Mouse (Mus musculus) G1E (cell line): ENCODE measurements around the gene Irak2. TPM values are rescaled to one million over a fixed set of nuclear protein-coding genes. Genes with fewer than 3 reads are reported as not detected.

Source experiments
- ATAC-seq: 2 replicates; pipeline ENCODE4 v1.8.0; 2016; ENCODE audit warnings: mild to moderate bottlenecking; ENCODE audit not compliant: insufficient number of reproducible peaks, poor library complexity, low FRiP score, severe bottlenecking; ENCODE audit errors: extremely low read depth
- DNase-seq: peaks from one replicate; pipeline ENCODE4 v3.0.0; 2012; ENCODE audit warnings: low spot score
- H3K27me3 ChIP-seq: 2 replicates; pipeline ENCODE4 v1.6.1; 2012; ENCODE audit warnings: mild to moderate bottlenecking, low read length, inconsistent platforms; ENCODE audit not compliant: insufficient read depth
- H3K36me3 ChIP-seq: replicated peaks from 2 replicates; pipeline ENCODE3; 2012; ENCODE audit warnings: mild to moderate bottlenecking, inconsistent platforms
- H3K4me1 ChIP-seq: 2 replicates; pipeline ENCODE4 v1.6.1; 2012; ENCODE audit warnings: low read depth, low read length, inconsistent platforms, mixed read lengths; ENCODE audit not compliant: insufficient read depth
- H3K4me3 ChIP-seq: 2 replicates; pipeline ENCODE4 v1.5.1; 2012; ENCODE audit warnings: low read depth, mild to moderate bottlenecking, inconsistent platforms, low read length, moderate library complexity, mixed read lengths
- H3K9me3 ChIP-seq: replicated peaks from 2 replicates; pipeline ENCODE4 v1.6.1; 2012; ENCODE audit warnings: inconsistent platforms
- CTCF ChIP-seq: IDR thresholded peaks from 2 replicates; pipeline ENCODE4 v1.5.1; 2012; ENCODE audit warnings: low read depth, low read length, inconsistent platforms, mixed read lengths
- GATA1 ChIP-seq: IDR thresholded peaks from 2 replicates; pipeline ENCODE4 v1.6.1; 2012; ENCODE audit warnings: borderline replicate concordance, low read length, inconsistent platforms, mixed read lengths
- GATA2 ChIP-seq: IDR thresholded peaks from 2 replicates; pipeline ENCODE4 v1.6.1; 2012; ENCODE audit warnings: low read depth, low read length, inconsistent platforms, borderline replicate concordance
- POLR2AphosphoS5 ChIP-seq: IDR thresholded peaks from 2 replicates; pipeline ENCODE4 v1.6.1; 2012; ENCODE audit warnings: low read depth, low read length, inconsistent platforms; ENCODE audit not compliant: insufficient replicate concordance
- TAL1 ChIP-seq: conservative IDR thresholded peaks from 2 replicates; pipeline ENCODE4 v1.6.1; 2012; ENCODE audit warnings: low read depth, low read length, inconsistent platforms, mixed read lengths
- polyA plus RNA-seq: library from polyadenylated mRNA; stranded (reverse); fragments of >175 nt; gene quantifications from 2 replicates; pipeline ENCODE4 v1.2.3, GENCODE M21; 2012
- total RNA-seq, 2 experiments: library from RNA; stranded (forward) in 1 of 2; stranded (reverse) in 1 of 2; fragments of 200-1000 nt in 1 of 2; fragments of >200 nt in 1 of 2; fragmentation: Nextera tagmentation in 1 of 2; gene quantifications; 2 replicates each; pipeline ENCODE4 v1.2.3; 2014 to 2017

The Irak2 gene
- total and polyA plus RNA-seq, 3 experiments = 7.4 to 10.9 (median 10.2) TPM

DNA sequence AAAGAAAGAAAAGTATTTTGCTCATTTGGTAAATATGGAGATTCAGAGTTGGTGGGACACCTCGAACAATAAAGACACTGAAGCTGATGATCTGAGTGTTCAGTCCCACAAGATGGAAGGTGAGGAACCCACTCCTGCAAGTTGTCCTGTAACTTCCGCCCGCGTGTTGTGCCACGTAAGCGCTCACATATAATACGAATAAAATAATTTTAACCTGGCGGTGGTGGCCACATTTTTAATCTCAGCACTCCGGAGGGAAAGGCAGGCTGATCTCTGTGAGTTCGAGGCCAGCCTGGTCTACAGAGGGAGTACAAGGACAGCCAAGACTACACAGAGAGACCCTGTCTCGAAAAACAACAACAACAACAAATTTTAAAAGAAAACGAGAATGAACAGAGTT lies 34.3 kb upstream of the Irak2 start:
- Histone ChIP-seq H3K4me1 (peaks cover 36% of the 10 kb centered on the region), H3K27me3 (no peaks in the 10 kb centered on the region), H3K36me3 (peaks cover 41% of the 10 kb centered on the region), H3K4me3 (peak overlapping the region; percentile 95), H3K9me3 (no peaks in the 10 kb centered on the region)
- ATAC-seq = no peak
- no peak for DNase-seq
- TF ChIP-seq POLR2AphosphoS5 (no peak), GATA2 (no peak), TAL1 (no peak), GATA1 (no peak), CTCF (no peak)

DNA sequence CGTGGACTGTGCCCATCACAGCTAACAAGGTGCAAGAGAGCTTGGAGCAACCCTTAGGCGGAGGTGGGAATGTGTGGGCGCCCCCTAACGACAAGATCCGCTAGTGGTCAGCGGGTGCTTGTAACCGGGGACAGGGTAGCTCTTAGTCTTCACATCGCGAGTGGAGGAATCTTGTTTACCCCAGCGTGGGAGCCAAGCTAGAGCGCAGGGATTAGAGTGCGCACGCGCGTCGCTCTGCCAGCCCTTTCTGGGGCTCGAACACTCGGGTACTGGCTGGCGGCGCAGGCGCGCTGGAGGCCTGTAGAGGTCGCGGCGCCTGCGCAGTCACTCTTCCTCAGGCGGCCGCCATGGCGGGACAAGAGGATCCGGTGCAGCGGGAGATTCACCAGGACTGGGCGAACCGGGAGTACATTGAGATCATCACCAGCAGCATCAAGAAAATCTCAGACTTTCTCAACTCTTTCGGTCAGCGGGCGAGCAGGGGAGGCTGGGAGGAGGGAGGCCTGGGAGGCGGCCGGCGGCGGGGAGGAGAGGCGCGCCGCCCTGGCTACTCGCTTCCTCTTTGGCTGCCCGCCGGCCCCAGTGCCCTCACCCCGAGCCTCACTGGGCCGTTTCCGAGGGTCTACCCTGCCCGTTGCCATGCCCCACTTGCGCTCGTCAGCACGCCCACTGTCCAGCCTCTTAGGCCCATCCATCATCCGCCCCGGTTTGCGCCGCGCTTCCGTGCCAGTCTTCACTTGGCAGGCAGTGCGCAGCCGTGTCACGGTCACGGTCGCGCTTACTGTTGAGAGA lies 33.6 kb upstream of the Irak2 start, which contains the start of gene Brk1:
Gene Brk1 (plus strand): TSS at position 341 of the 792 bp plus-strand sequence.
- no peaks in the 10 kb centered on the region for H3K9me3 ChIP-seq
- H3K27me3 ChIP-seq = no peaks in the 10 kb centered on the region
- ATAC-seq = peak; percentile 77
- H3K4me3 ChIP-seq = peak within 1 kb of the TSS; percentile 95
- peaks cover 44% of the 10 kb centered on the region for H3K36me3 ChIP-seq
- DNase-seq = peak; percentile 84
- TF ChIP-seq POLR2AphosphoS5 (no peak), GATA1 (no peak), CTCF (no peak), TAL1 (no peak), GATA2 (no peak)
- H3K4me1 ChIP-seq = peaks cover 36% of the 10 kb centered on the region

DNA sequence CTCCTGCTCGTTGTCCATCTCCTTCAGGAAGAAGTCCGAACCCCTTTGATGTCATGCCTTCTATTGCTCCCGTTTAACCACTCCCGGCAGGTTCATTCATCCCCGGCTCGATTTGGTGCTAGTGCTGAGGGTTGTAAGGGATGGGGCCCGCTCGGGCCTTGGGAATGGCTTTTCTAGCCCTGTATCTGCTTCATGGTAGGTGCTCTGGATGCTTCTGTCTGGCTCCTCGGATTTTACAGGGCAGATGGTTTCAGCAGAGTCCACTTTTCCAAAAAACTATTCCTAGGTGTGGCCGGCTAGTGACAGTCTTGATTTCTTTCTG lies 33.1 kb upstream of the Irak2 start:
- no peak for DNase-seq

DNA sequence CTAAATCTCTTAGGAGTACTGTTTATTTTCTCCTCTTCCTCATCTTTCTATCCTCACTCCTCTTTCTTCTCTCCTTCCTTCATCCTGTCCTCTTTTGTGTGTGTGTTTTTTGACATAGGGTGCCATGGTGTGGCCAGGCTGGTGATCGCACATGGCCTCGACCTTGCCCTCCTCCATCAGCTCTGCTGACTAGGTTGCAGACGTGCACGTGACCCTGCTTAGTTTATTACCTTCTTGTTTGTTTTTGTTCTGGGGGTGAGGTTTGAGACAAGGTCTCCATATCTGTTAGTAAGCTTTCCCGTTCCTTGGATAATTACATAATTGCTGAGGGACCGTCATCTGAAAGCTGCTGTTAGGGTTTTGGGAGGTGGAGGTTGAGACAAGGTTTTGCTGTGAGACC lies 29.4 kb upstream of the Irak2 start:
- no peak overlapping the region for H3K4me3 ChIP-seq
- TF ChIP-seq CTCF (no peak), GATA1 (no peak), GATA2 (no peak), TAL1 (no peak), POLR2AphosphoS5 (no peak)
- ATAC-seq (no peak), DNase-seq (no peak)
- peaks cover 75% of the 10 kb centered on the region for H3K36me3 ChIP-seq
- H3K9me3 ChIP-seq = no peaks in the 10 kb centered on the region
- peaks cover 30% of the 10 kb centered on the region for H3K4me1 ChIP-seq
- no peaks in the 10 kb centered on the region for H3K27me3 ChIP-seq

More for the DNA sequence above, 33.1 kb upstream of the Irak2 start:
- no peak for ATAC-seq
- Histone ChIP-seq H3K36me3 (peaks cover 44% of the 10 kb centered on the region), H3K9me3 (no peaks in the 10 kb centered on the region), H3K4me1 (peaks cover 36% of the 10 kb centered on the region), H3K27me3 (no peaks in the 10 kb centered on the region), H3K4me3 (peak overlapping the region; percentile 95)
- TF ChIP-seq POLR2AphosphoS5 (no peak), TAL1 (no peak), CTCF (no peak), GATA1 (no peak), GATA2 (no peak)

DNA sequence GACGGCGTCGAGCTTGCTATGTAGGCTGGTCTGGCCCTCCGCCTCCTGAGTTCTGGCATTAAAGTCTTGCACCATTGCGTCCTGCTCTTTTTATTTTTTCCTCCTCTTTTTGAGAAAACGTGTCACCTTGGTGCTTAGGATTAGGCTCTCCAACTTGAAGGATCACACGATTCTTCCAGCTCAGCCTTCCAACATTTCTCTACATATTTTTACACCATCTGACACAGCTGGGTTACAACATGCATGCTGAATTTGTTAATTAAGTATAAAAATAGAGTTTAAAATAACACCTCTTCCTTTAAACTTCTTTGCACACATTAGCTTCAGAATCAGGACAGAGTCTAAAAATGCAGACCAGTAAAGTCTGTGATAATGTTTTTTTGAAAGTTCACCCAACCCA lies 29.0 kb upstream of the Irak2 start:
- TF ChIP-seq CTCF = no peak
- no peak for TF ChIP-seq POLR2AphosphoS5
- no peak for TF ChIP-seq GATA1
- TF ChIP-seq GATA2 = no peak
- TF ChIP-seq TAL1 = no peak
- Histone ChIP-seq H3K4me3 (no peak overlapping the region), H3K4me1 (peaks cover 26% of the 10 kb centered on the region), H3K27me3 (no peaks in the 10 kb centered on the region), H3K9me3 (no peaks in the 10 kb centered on the region), H3K36me3 (peaks cover 79% of the 10 kb centered on the region)
- ATAC-seq = no peak
- no peak for DNase-seq

DNA sequence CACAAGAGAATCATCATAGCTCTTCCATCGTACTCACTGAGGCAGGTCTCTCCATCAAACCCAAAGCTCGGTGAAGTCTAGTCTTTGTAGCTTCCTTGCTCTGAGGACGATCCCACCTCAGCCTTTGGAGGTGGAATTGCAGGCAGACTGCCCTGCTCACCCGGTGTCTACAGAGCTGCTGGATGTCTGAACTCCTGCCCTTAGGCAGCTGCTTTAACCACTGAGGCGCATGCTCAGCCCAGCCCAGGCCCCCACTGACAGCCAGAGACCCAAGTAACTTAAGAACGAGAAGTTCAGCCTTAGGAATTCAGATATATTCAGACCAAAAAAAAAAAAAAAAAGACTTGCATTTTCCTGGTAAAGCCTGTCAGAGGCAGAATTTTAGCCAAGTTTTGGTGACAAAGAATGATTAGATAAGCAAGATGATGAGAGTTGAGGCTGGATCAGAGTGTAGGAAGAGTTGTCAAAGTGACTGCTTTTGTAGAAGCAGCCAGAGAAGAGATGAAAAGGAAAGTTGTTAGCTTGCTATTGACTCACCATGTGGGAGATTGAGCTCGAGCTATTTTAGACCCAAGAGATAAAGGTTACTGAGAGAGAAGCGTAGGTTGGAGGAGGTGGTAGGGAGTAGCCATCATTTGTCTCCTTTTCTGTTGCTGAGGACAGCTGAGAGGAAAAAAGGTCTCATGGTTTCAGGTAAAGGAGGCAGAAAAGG lies 25.9 kb upstream of the Irak2 start:
- Histone ChIP-seq H3K9me3 (no peaks in the 10 kb centered on the region), H3K4me1 (peaks cover 5% of the 10 kb centered on the region; the same call in 1 of the 2 replicates), H3K36me3 (peaks cover 96% of the 10 kb centered on the region), H3K4me3 (no peak overlapping the region), H3K27me3 (no peaks in the 10 kb centered on the region)
- DNase-seq (no peak), ATAC-seq (no peak)
- TF ChIP-seq GATA1 (no peak), TAL1 (no peak), CTCF (no peak), POLR2AphosphoS5 (no peak), GATA2 (no peak)
